31 mouse cellular contexts compared by ENCODE assay signal in the genomic region with DNA sequence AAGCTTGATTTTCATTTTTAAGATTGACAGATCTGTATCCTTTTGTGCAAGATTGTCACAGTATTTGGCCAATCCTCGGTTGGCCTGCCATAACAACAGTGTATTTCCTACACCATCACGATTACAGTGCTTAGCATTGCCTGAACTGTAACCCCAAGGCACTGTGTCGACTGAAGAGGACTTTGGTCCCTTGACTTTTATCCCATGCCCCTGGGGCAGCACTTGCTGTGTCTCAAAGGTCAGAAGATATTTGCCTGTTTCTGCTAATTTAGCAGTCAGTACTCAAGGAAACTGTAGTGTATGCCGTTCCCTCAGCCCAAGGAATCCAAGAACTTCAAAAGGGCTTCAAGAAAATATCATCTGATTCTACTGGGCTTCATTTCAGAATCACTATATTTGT. TPM values are rescaled to one million over a fixed set of nuclear protein-coding genes. Genes with fewer than 3 reads are reported as not detected.
A peak's percentile ranks its signal among the peaks of the same experiment; 100 is the strongest.
DNase-seq lines count a peak whose midpoint lies in the region; ATAC-seq lines count a peak whose summit lies in the region.
"Had no signal": no experiment of that assay in that cellular context is flagged by ENCODE, and none has a peak within 500 bp of the region (broad histone marks: within the 10 kb centered on the region; RNA-seq: fewer than 3 reads in every experiment).

No protein-coding gene starts in this region.

- ATAC-seq in neural tube, embryonic 13.5 days (ENCODE audit: low read depth), result no peak
- no peak for ATAC-seq in midbrain, embryonic 14.5 days (ENCODE audit: low FRiP score, low TSS enrichment)
- ATAC-seq: liver, postnatal 0 days; lung, postnatal 0 days had no signal

- DNase-seq in kidney, adult 8-10 months, result peak; percentile 10 to 13
- DNase-seq in kidney, adult 11 months, result no peak
- DNase-seq in neural tube, embryonic 10.5 days (ENCODE audit: extremely low spot score, low spot score), result no peak
- DNase-seq in midbrain, embryonic 14.5 days, result peak; percentile 5
- DNase-seq in adrenal gland, adult 2 months, result no peak
- DNase-seq in gastrocnemius, postnatal 4 days (ENCODE audit: low spot score in 2 of 2), result no peak
- DNase-seq: adrenal gland, adult 8-10 months; cerebellum, adult 2 months; cerebellum, postnatal 36 days; embryo, embryonic 11 days; gastrocnemius, postnatal 14 days; heart, adult 18-20 months; heart, postnatal 10 days; liver, postnatal 0 days; thymus, adult 2 months; thymus, postnatal 4 days had no signal

- H3K9me3 ChIP-seq in neural tube, embryonic 13.5 days, result no peaks in the 10 kb centered on the region
- no peaks in the 10 kb centered on the region for H3K9me3 ChIP-seq in midbrain, embryonic 14.5 days (ENCODE audit: control insufficient read depth, low read length)
- H3K9me3 ChIP-seq: forebrain, embryonic 15.5 days; heart, embryonic 12.5 days; limb, embryonic 10.5 days had no signal

- H3K36me3 ChIP-seq in neural tube, embryonic 13.5 days, result no peaks in the 10 kb centered on the region
- no peaks in the 10 kb centered on the region for H3K36me3 ChIP-seq in midbrain, embryonic 14.5 days (ENCODE audit: control insufficient read depth, insufficient read depth, low read length)
- H3K36me3 ChIP-seq: forebrain, embryonic 15.5 days; heart, embryonic 12.5 days; limb, embryonic 10.5 days had no signal

- peaks cover 21% of the 10 kb centered on the region for H3K4me1 ChIP-seq in neural tube, embryonic 13.5 days (replicated peaks)
- peaks cover 14% of the 10 kb centered on the region for H3K4me1 ChIP-seq in midbrain, embryonic 14.5 days (ENCODE audit: control insufficient read depth, insufficient read depth, low read length)

- WGBS in neural tube, embryonic 13.5 days, result 54% methylated on average over 4 of the region's 4 CpGs
- WGBS in midbrain, embryonic 14.5 days, result 48% methylated on average over 4 of the region's 4 CpGs

- H3K9ac ChIP-seq in neural tube, embryonic 13.5 days, result no peak overlapping the region
- no peak overlapping the region for H3K9ac ChIP-seq in midbrain, embryonic 14.5 days (replicated peaks; ENCODE audit: low read length)
- H3K9ac ChIP-seq: heart, embryonic 12.5 days; liver, postnatal 0 days had no signal

- H3K4me3 ChIP-seq in neural tube, embryonic 13.5 days, result no peak overlapping the region
- no peak overlapping the region for H3K4me3 ChIP-seq in midbrain, embryonic 14.5 days (replicated peaks; ENCODE audit: low read depth, low read length)
- H3K4me3 ChIP-seq: myocyte had no signal

- H3K27ac ChIP-seq in neural tube, embryonic 13.5 days (replicated peaks), result no peak overlapping the region
- H3K27ac ChIP-seq in midbrain, embryonic 14.5 days (replicated peaks; ENCODE audit: low read depth, low read length), result no peak overlapping the region
- H3K27ac ChIP-seq: forebrain, embryonic 15.5 days; hindbrain, postnatal 0 days; limb, embryonic 10.5 days; macrophage; stomach, postnatal 0 days had no signal

- H3K4me2 ChIP-seq in neural tube, embryonic 13.5 days, result peak overlapping the region; percentile 70
- peak overlapping the region; percentile 96 for H3K4me2 ChIP-seq in midbrain, embryonic 14.5 days (ENCODE audit: low read length)

- peaks cover 8% of the 10 kb centered on the region for H3K27me3 ChIP-seq in neural tube, embryonic 13.5 days
- H3K27me3 ChIP-seq in midbrain, embryonic 14.5 days (ENCODE audit: control insufficient read depth, insufficient read depth, low read length), result 0 out of 2 replicates have a peak, but pooled peaks cover 3% of the 10 kb centered on the region
- H3K27me3 ChIP-seq: forebrain, embryonic 15.5 days had no signal

RNA-seq across cellular contexts. Expression of a gene that starts 0.9 kb away (rescaled TPM):
- polyA plus RNA-seq in neural tube, embryonic 13.5 days (2015; fragmentation: Nextera tagmentation; extraction: Ambion mirVana), result 2.1 TPM in 2 replicates
- 1.3 and 1.8 TPM in 2 replicates for polyA plus RNA-seq in midbrain, embryonic 14.5 days (2014; fragmentation: Nextera tagmentation; extraction: Ambion mirVana)
- under 1 TPM; 0.23 to 0.35 TPM for total RNA-seq in adrenal gland, adult 2 months (2021)
- 0.03 TPM in 1 of 2 replicates, not detected in the other for polyA plus RNA-seq in adrenal gland, adult 2 months (2012; rRNA removed)
- total RNA-seq in gastrocnemius, postnatal 4 days (2021), result not detected
- total RNA-seq: gastrocnemius, postnatal 14 days; heart, adult 18-20 months; heart, postnatal 10 days; MEL; neutrophil, adult 5-6 weeks had no signal
- polyA plus RNA-seq: C2C12; heart, embryonic 12.5 days; kidney, embryonic 16.5 days; limb, embryonic 10.5 days; liver, embryonic 11.5 days; liver, postnatal 0 days; lung, postnatal 0 days; macrophage; myocyte; small intestine, adult 2 months; thymus, adult 2 months had no signal

RNA-seq across cellular contexts. Expression of a gene that starts 8.2 kb away (rescaled TPM):
- 11.0 and 12.8 TPM in 2 replicates for polyA plus RNA-seq in neural tube, embryonic 13.5 days (2015; fragmentation: Nextera tagmentation; extraction: Ambion mirVana)
- 2.0 and 4.5 TPM in 2 replicates for polyA plus RNA-seq in midbrain, embryonic 14.5 days (2014; fragmentation: Nextera tagmentation; extraction: Ambion mirVana)
- total RNA-seq in adrenal gland, adult 2 months (2021), result 1 to 10 TPM; 5.0 to 6.0 TPM
- 0.77 and 1.2 TPM in 2 replicates for polyA plus RNA-seq in adrenal gland, adult 2 months (2012; rRNA removed)
- total RNA-seq in gastrocnemius, postnatal 4 days (2021), result 1 to 10 TPM in 1 of 2 experiments, under 1 TPM in 1; 0.80 to 1.8 TPM
- total RNA-seq: MEL; neutrophil, adult 5-6 weeks had no signal
- polyA plus RNA-seq: C2C12; liver, postnatal 0 days; macrophage; myocyte had no signal

Comparison
In these comparisons a context has a peak if more than half of its experiments do, and no peak if none do; other contexts are left out.
1. DNase-seq: peak in kidney, adult 8-10 months (2 of 2) and midbrain, embryonic 14.5 days (single experiment); none in kidney, adult 11 months (single experiment), neural tube, embryonic 10.5 days (single experiment), adrenal gland, adult 2 months (single experiment) and gastrocnemius, postnatal 4 days (0 of 2).